ENCODE assay signal across 8 mouse cellular contexts in the genomic region with DNA sequence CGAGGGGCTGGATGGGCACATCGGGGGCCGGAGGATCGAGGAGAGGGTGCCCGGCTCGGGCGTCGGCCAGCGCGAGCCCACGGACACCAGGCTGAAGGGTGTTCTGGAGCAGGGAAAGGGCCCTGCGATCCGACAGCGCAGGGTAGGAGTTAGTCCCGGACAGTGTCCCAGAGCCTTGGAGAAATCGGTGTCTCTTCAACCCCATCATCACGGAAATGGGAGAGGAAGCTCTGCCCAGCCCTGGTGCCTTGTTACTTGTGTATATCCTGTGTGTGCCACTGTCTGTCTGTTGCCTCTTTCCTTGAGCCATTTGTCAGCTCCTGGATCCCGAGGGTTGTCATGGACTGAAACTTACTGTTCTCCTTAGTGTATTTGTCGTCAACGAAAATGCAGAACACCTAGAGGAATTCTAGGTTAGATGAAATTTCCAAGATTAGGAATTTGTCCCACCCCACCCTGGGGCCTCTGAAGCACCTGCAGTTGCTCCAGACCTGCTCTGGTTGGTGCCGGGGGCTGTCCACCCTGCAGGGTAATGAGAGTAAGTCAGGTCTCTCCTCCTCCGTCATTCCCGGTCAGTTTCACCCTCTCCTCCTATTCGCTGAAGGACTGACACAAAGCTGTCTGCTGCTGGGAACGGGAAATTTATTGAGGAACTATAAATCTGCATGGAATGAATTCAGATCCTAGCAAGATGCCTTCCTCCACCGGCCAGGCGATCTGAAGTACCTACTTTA. TPM values are rescaled to one million over a fixed set of nuclear protein-coding genes. Genes with fewer than 3 reads are reported as not detected.
DNase-seq lines count a peak whose midpoint lies in the region; ATAC-seq lines count a peak whose summit lies in the region.

No protein-coding gene starts in this region.

- peak overlapping the region; percentile 96 for H3K27ac ChIP-seq in heart, embryonic 15.5 days
- peak overlapping the region; percentile 47; the same call in 1 of the 2 replicates for H3K27ac ChIP-seq in limb, embryonic 11.5 days (replicated peaks; ENCODE audit: low read depth, low read length)
- peak overlapping the region; percentile 89 for H3K27ac ChIP-seq in midbrain, embryonic 13.5 days

- H3K9ac ChIP-seq in heart, embryonic 15.5 days, result peak overlapping the region; percentile 100
- H3K9ac ChIP-seq in limb, embryonic 11.5 days (ENCODE audit: low read length), result peak overlapping the region; percentile 97
- peak overlapping the region; percentile 100 for H3K9ac ChIP-seq in midbrain, embryonic 13.5 days (replicated peaks)

- ATAC-seq in heart, embryonic 15.5 days (replicated peaks; ENCODE audit: insufficient number of reproducible peaks, insufficient read depth, low FRiP score, low read depth), result peak; percentile 37; the same call in 1 of the 2 replicates
- no peak for ATAC-seq in limb, embryonic 11.5 days (ENCODE audit: insufficient number of reproducible peaks, low FRiP score, low TSS enrichment, low read depth)
- ATAC-seq in midbrain, embryonic 13.5 days, result no peak; the same call in 1 of the 2 replicates

- 6% methylated on average over 27 of the region's 27 CpGs for WGBS in heart, embryonic 15.5 days
- 6% methylated on average over 23 of the region's 27 CpGs for WGBS in limb, embryonic 11.5 days
- WGBS in midbrain, embryonic 13.5 days, result 8% methylated on average over 27 of the region's 27 CpGs

- peak; percentile 19 for DNase-seq in heart, adult 9 months (ENCODE audit: low spot score in 2 of 2)
- DNase-seq in heart, adult 18-20 months, result no peak
- DNase-seq in adrenal gland, postnatal 14 days, result peak; percentile 41
- no peak for DNase-seq in limb, embryonic 11.5 days (ENCODE audit: low spot score)
- DNase-seq in frontal cortex, adult 2 months (ENCODE audit: extremely low spot score in 1 of 2, low spot score in 1 of 2), result no peak
- no peak for DNase-seq in spleen, postnatal 14 days (ENCODE audit: low spot score in 2 of 2)

- no peaks in the 10 kb centered on the region for H3K9me3 ChIP-seq in heart, embryonic 15.5 days (replicated peaks)
- no peaks in the 10 kb centered on the region for H3K9me3 ChIP-seq in limb, embryonic 11.5 days (ENCODE audit: control insufficient read depth, low read length)
- no peaks in the 10 kb centered on the region for H3K9me3 ChIP-seq in midbrain, embryonic 13.5 days

- peak overlapping the region; percentile 95 for H3K4me3 ChIP-seq in heart, embryonic 15.5 days
- H3K4me3 ChIP-seq in limb, embryonic 11.5 days (ENCODE audit: low read depth, low read length), result peak overlapping the region; percentile 98
- H3K4me3 ChIP-seq in midbrain, embryonic 13.5 days (replicated peaks), result peak overlapping the region; percentile 98

- peaks cover 30% of the 10 kb centered on the region for H3K36me3 ChIP-seq in heart, embryonic 15.5 days
- peaks cover 16% of the 10 kb centered on the region for H3K36me3 ChIP-seq in limb, embryonic 11.5 days (ENCODE audit: control insufficient read depth, insufficient read depth, low read length)
- peaks cover 39% of the 10 kb centered on the region for H3K36me3 ChIP-seq in midbrain, embryonic 13.5 days

- H3K4me2 ChIP-seq in heart, embryonic 15.5 days, result peak overlapping the region; percentile 80
- peak overlapping the region; percentile 87 for H3K4me2 ChIP-seq in limb, embryonic 11.5 days (ENCODE audit: low read depth, severe bottlenecking)
- peak overlapping the region; percentile 88 for H3K4me2 ChIP-seq in midbrain, embryonic 13.5 days (replicated peaks)

- peaks cover 29% of the 10 kb centered on the region for H3K4me1 ChIP-seq in heart, embryonic 15.5 days (replicated peaks)
- 0 out of 2 replicates have a peak, but pooled peaks cover 5% of the 10 kb centered on the region for H3K4me1 ChIP-seq in limb, embryonic 11.5 days (ENCODE audit: control insufficient read depth, insufficient read depth, low read length)
- peaks cover 18% of the 10 kb centered on the region for H3K4me1 ChIP-seq in midbrain, embryonic 13.5 days (replicated peaks)

- H3K27me3 ChIP-seq in heart, embryonic 15.5 days, result no peaks in the 10 kb centered on the region
- H3K27me3 ChIP-seq in limb, embryonic 11.5 days (ENCODE audit: control insufficient read depth, insufficient read depth, low read length), result no peaks in the 10 kb centered on the region
- H3K27me3 ChIP-seq in midbrain, embryonic 13.5 days, result 0 out of 2 replicates have a peak, but pooled peaks cover 3% of the 10 kb centered on the region

RNA-seq across cellular contexts. Expression of a gene that starts 0.8 kb away (rescaled TPM):
- total RNA-seq in heart, adult 18-20 months (2021), result 10 to 100 TPM; 18.6 to 20.9 TPM
- 23.4 and 26.2 TPM in 2 replicates for total RNA-seq in adrenal gland, postnatal 14 days (2021)
- 9.6 and 12.5 TPM in 2 replicates for polyA plus RNA-seq in heart, embryonic 15.5 days (2015; fragmentation: Nextera tagmentation; extraction: Ambion mirVana)
- 10.5 and 11.2 TPM in 2 replicates for polyA plus RNA-seq in limb, embryonic 11.5 days (2014; fragmentation: Nextera tagmentation; extraction: Ambion mirVana)
- 11.5 and 12.9 TPM in 2 replicates for polyA plus RNA-seq in midbrain, embryonic 13.5 days (2015; fragmentation: Nextera tagmentation; extraction: Ambion mirVana)
- 15.0 and 15.7 TPM in 2 replicates for polyA plus RNA-seq in frontal cortex, adult 2 months (2012; rRNA removed)

Comparison
In these comparisons a context has a peak if more than half of its experiments do, and no peak if none do; other contexts are left out.
1. DNase-seq: peak in heart, adult 9 months (2 of 2) and adrenal gland, postnatal 14 days (single experiment); none in heart, adult 18-20 months (0 of 2), limb, embryonic 11.5 days (single experiment), frontal cortex, adult 2 months (0 of 2) and spleen, postnatal 14 days (0 of 2).
2. Peak in every context shown above with its lines, with median percentiles within 50 percentile points of each other: H3K27ac ChIP-seq, H3K4me2 ChIP-seq, H3K4me3 ChIP-seq and H3K9ac ChIP-seq.